Mouse (Mus musculus) heart, postnatal 14 days (tissue): ENCODE data around the gene Gm49396. TPM values are rescaled to one million over a fixed set of nuclear protein-coding genes. Genes with fewer than 3 reads are reported as not detected.
A peak's percentile ranks its signal among the peaks of the same experiment; 100 is the strongest.

ENCODE experiments used
- DNase-seq, 2 experiments: peaks; one replicate each; pipeline ENCODE4 v3.0.0; 2021 to 2022
- intact Hi-C: fragments of 180-260 bp; cut with DNase I; formaldehyde crosslinking; loops from one replicate; pipeline ENCODE4 v1.15.1; 2025
- microRNA-seq, 2 experiments: library from miRNA; unstranded; fragments of <30 nt; microRNA quantifications; one replicate each; pipeline ENCODE4 v1.2.0; 2021 to 2022
- total RNA-seq, 2 experiments: library from RNA; stranded (reverse); gene quantifications; 2 replicates each; pipeline ENCODE4 v1.2.3; 2021

Gene Gm49396
- total RNA-seq, 2 experiments from 2014 or later: 1.9 to 2.4 TPM

DNA sequence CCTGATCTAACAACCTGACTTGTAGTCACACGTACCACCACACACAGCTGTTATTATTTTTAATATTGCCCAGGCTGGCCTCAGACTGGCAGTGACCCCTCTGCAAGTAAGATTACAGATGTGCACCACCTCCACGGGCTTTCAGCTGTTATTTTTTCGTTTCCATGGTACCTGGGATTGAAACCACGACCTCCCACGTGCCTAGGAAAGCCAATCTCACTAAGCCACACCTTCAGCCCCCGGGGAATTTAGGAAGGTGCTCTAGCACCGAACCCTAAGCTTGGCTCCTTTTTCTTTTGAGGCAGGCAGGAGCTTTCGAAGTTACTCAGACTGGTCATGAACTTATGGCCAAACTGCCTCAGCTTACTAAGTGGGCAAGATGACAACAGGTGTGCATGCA is 41.3 kb downstream of the Gm49396 start:
- no peak for DNase-seq
- intact Hi-C loops: loop anchor here (10.0 kb wide), 1 partner anchor 230 kb away; no protein-coding TSS in a partner anchor

DNA sequence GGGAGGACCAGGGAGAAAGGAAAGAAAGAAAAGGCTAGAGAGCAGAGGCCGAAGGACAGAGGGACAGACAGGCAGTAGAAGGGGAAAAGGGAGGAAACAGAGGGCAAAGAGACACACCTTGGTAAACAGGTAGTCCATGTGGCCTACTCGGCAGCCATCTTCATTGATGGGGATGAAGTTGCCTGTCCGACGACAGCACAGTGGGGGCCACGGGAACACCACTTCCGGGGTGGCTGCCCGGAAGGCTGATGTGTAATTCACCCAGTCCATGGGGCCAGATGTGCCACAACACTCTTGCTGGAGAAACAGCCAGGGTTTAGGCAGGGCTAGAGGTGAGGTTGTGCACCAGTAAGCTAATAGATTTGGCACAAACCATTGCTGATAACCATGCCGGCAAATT is 41.8 kb downstream of the Gm49396 start:
- intact Hi-C loops: loop anchor here (10.0 kb wide), 1 partner anchor 230 kb away; no protein-coding TSS in a partner anchor
- no peak for DNase-seq

DNA sequence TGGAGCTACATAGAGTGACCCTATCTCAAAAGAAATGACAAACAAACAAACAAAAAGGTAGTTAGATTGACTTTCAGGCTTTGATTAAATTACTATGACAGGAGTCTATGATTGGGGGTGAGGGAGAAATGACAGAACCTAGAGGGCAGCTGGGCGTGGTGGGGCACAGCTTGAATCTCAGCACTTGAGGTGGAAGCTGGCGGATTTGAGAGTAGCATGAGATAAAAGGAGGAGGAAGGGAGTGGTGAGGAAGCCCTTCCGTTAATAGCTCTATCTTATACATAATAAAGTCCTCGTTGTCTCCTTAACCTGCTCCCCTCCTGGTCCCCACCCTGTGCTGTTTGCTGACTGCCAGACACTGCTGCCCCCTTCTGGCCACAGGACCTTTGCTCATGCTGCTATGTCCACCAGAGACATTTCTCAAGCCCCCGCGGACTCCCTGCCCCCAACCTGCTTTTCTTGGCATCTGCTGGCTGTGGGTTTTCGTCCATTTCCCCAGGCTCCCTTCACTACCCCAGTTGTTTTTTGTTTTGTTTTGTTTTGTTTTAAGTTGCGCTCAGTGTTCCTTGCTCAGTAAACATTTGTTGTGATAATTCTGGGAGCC is 44.7 kb downstream of the Gm49396 start:
- DNase-seq: peak; percentile 62 to 72
- intact Hi-C loops: loop anchor here (1.0 to 10.0 kb wide), 2 partner anchors 19 to 233 kb away; no protein-coding TSS in a partner anchor

DNA sequence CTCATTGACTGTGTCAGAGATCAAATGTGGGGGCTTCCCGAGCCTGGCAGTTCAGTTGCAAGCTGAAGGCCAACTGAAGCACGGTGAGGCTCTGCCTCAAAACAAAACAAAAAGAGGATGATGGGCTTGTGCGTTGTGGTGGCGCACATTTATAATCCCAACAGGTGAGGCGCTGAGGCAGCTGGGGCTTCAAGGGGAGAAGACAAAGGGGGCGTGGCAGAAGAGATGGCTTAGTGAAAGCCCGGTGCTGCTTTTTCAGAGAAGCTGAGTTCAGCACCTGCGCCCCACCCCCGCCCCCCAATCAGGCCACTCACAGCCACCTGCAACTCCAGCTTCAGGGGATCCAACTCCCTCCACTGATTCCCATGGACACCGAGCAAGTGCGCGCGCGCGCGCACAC is 45.3 kb downstream of the Gm49396 start:
- intact Hi-C loops: loop anchor here (1.0 to 10.0 kb wide), 2 partner anchors 19 to 234 kb away; no protein-coding TSS in a partner anchor
- no peak for DNase-seq

DNA sequence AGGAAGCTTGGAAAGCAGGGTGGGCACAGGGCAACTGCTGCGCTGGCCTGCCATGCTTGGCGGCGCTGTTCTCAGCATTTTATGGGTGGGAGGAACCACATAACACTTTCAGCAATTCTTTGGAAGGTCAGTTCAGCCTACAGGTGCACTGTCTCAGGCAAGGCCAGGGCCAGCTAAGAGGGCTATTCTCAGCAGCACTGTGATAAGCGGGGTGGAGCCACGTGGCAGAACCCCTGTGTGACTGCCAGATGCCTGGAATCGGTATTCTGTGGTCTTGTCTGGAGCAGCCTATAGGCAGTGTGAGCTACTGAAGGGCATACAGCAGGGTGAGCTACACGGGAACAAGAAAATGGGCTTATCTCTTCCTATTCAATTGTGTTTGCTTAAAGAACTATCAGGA is 46.9 kb downstream of the Gm49396 start:
- intact Hi-C loops: no loop called here
- peak; percentile 38 to 61 for DNase-seq

DNA sequence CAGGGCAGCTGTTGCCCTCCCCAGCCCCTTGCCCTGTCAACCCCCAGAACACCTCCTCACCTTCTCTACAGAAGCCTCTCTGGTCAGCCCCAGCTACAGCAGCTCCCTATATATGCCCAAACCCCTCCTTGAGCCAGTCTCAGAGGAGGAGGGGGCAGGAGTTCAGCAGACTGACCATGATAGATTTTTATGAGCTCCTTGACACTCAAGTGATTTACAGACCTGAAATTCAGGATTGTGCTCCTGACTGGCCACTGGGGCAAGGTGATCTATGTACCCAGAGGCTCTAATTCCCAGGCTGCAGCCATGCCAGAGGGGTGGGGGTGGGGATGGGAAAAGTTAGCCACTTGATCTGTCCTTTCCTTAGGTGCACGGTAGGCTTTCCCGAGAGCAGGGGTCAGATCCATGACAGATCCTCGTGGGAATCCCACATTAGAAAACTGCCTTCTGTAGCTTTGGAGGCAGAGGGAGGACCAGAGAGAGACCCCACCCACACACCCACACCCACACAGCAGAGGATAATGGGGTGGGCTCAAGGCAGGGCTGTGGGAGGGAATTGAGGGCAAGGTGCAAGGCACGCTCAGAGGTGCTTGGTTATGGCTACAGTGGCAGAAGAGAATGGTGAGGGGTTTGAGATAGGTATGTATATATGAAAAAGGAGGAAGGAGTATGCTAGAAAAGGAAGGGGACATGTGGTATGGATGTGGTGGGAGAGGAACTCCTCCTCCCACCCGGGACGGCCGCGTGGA is 49.7 kb downstream of the Gm49396 start, which contains the start of gene Upk1a:
Gene Upk1a, minus strand, starts transcription at position 194 of the 749 bp plus-strand sequence.
- intact Hi-C loops: loop anchor here (1.0 kb wide), 1 partner anchor 23 kb away; no protein-coding TSS in a partner anchor
- no peak for DNase-seq

DNA sequence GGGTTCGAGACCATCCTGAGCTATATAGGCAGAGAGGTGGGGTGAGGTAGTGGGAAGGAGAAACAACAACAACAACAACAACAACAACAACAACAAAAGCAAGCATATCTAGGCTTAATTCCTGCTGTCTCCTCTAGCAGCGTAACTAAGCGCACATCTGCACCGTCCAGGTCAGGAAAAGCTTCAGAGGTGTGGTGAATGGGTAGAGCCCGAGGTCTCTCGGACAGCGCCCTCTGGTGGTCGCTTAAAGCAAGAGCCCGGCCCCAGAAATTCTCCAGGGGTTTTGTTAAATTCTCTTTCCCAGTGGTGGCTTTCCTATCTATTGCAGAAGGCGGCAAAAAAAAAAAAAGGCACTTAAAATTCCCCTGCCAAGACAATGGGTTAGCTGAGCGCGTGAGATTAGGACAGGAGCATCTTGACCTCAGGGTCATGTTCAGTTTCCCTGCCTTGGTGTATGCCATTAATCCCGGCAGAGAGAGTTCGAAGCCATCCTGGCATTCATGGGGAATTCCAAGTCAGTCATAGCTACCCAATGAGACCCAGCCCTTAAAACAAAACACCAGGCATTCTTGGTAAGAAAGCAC is 50.5 kb downstream of the Gm49396 start:
- peak; percentile 54 to 77 for DNase-seq
- intact Hi-C loops: loop anchor here (1.0 kb wide), 1 partner anchor 23 kb away; no protein-coding TSS in a partner anchor

DNA sequence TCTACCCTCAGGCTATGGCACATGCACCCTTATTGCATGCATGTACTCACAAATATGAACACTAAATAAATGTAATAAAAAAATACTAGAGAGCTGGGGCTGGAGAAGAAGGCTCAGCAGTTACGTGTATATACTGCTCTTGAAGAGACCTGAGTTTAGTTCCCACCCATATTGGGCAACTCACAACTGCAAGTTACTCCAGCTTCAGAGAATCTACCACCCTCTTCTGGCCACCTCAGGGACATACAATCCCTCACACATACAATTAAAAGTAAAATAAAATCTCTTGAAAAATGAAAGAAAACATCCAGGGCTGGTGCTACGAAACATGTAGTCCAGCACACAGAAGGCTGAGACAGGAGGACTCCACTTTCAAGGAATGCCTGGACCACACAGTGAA is 51.3 kb downstream of the Gm49396 start:
- DNase-seq: no peak
- intact Hi-C loops: no loop called here

DNA sequence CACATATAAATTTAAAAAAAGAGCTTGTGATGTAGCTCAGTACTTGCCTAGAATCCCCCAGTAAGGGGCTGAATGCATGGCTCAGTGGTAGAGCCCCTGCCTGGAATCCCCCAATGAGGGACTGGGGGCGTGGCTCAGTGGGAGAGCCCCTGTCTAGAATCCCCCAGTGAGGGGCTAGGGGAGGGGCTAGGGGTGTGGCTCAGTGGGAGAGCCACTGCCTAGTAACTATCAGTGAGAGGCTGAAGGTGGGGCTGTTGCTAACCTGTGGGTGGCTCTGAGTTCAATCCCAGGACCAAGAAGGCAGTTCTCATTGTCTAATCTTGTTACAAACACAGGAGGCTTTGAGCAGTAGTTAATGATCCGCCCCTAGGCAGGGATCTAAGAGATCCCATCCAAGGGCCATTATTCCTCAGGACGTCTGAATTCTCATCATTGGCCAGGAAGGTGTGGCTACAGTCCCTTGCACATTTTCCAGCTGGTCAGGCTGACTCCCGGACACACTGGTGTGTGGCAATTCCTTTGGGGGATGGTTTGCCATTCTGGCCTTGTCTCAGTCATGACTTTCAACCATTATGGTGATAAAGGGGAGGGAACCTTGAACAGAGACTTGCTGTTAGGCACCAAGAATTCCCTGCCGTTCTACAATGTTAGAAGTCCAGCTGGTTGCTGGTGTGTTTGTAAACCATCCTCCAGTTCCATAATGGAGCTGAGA is 52.1 kb downstream of the Gm49396 start:
- intact Hi-C loops: no loop called here
- no peak for DNase-seq

Small RNA genes lying within 50 kb of the gene (microRNA-seq; reads per million reads assigned to microRNA genes)
- 0.36 to 4.3 reads per million in 2 experiments for gene Gm38670
- gene Mir3569: 0.27 to 0.60 reads per million in 2 experiments

Other genes with a start within 250 kb of the Gm49396 start
- gene Syne4, start 248.5 kb upstream of the Gm49396 start, total RNA-seq: 1 to 10 TPM; 1.4 to 1.8 TPM
- gene E130208F15Rik, start 241.6 kb upstream of the Gm49396 start, total RNA-seq: under 1 TPM; 0.85 to 0.88 TPM
- 10 to 100 TPM; 12.1 to 12.8 TPM for gene Sdhaf1, start 239.4 kb upstream of the Gm49396 start, total RNA-seq
- 1 to 10 TPM in 1 of 2 experiments, under 1 TPM in 1; 0.83 to 1.2 TPM for gene Lrfn3, start 200.6 kb upstream of the Gm49396 start, total RNA-seq
- gene Tyrobp, start 149.6 kb upstream of the Gm49396 start, total RNA-seq: 10 to 100 TPM; 18.6 to 19.9 TPM
- gene Hcst, start 143.5 kb upstream of the Gm49396 start, total RNA-seq: 1 to 10 TPM; 1.2 to 1.3 TPM
- under 1 TPM; 0.67 to 0.71 TPM for gene Nfkbid, start 141.6 kb upstream of the Gm49396 start, total RNA-seq
- 1 to 10 TPM; 4.0 to 4.4 TPM for gene Aplp1, start 117.8 kb upstream of the Gm49396 start, total RNA-seq
- not detected for gene Kirrel2, start 105.7 kb upstream of the Gm49396 start, total RNA-seq
- gene Nphs1, start 105.0 kb upstream of the Gm49396 start, total RNA-seq: not detected
- not detected for gene Prodh2, start 69.7 kb upstream of the Gm49396 start, total RNA-seq
- 1 to 10 TPM; 2.7 to 3.2 TPM for gene Arhgap33, start 28.3 kb upstream of the Gm49396 start, total RNA-seq
- 100 to 1,000 TPM; 425 to 488 TPM for gene Hspb6, start 11.2 kb upstream of the Gm49396 start, total RNA-seq
- 1 to 10 TPM; 4.6 to 5.3 TPM for gene Proser3, start 11.0 kb upstream of the Gm49396 start, total RNA-seq
- 10 to 100 TPM; 14.4 to 16.4 TPM for gene Lin37, start 3.5 kb upstream of the Gm49396 start, total RNA-seq
- 10 to 100 TPM; 63.8 to 65.6 TPM for gene U2af1l4, start within 50 bp of the Gm49396 start, total RNA-seq
- 10 to 100 TPM; 66.3 to 67.3 TPM for gene Psenen, start 283 bp downstream of the Gm49396 start, total RNA-seq
- 1 to 10 TPM; 1.9 to 2.5 TPM for gene Igflr1, start 2.1 kb downstream of the Gm49396 start, total RNA-seq
- 10 to 100 TPM; 22.6 to 26.9 TPM for gene Kmt2b, start 25.4 kb downstream of the Gm49396 start, total RNA-seq
- gene Zbtb32, start 35.6 kb downstream of the Gm49396 start, total RNA-seq: not detected
- gene Upk1a, start 49.5 kb downstream of the Gm49396 start, total RNA-seq: under 1 TPM; 0.34 to 0.38 TPM
- gene Cox6b1, start 62.8 kb downstream of the Gm49396 start, total RNA-seq: 1,000 to 10,000 TPM; 4,389 to 4,822 TPM
- gene Etv2, start 72.5 kb downstream of the Gm49396 start, total RNA-seq: not detected
- 10 to 100 TPM; 49.1 to 53.1 TPM for gene Rbm42, start 87.0 kb downstream of the Gm49396 start, total RNA-seq
- gene Haus5, start 101.7 kb downstream of the Gm49396 start, total RNA-seq: 1 to 10 TPM; 4.7 to 4.8 TPM
- gene Pmis2, start 108.3 kb downstream of the Gm49396 start, total RNA-seq: under 1 TPM in 1 of 2 experiments, not detected in 1; 0.43 TPM
- gene 2200002J24Rik, start 135.6 kb downstream of the Gm49396 start, total RNA-seq: not detected
- under 1 TPM in 1 of 2 experiments, not detected in 1; 0.15 TPM for gene Atp4a, start 148.9 kb downstream of the Gm49396 start, total RNA-seq
- gene Tmem147, start 166.2 kb downstream of the Gm49396 start, total RNA-seq: 100 to 1,000 TPM; 238 to 243 TPM
- not detected for gene Gapdhs, start 180.3 kb downstream of the Gm49396 start, total RNA-seq
- 1 to 10 TPM; 4.3 to 5.5 TPM for gene Sbsn, start 188.1 kb downstream of the Gm49396 start, total RNA-seq
- 1 to 10 TPM; 4.8 to 7.0 TPM for gene Dmkn, start 200.4 kb downstream of the Gm49396 start, total RNA-seq
- not detected for gene Krtdap, start 224.6 kb downstream of the Gm49396 start, total RNA-seq